Mouse (Mus musculus): ENCODE measurements around the gene Emc1. TPM values are rescaled to one million over a fixed set of nuclear protein-coding genes. Genes with fewer than 3 reads are reported as not detected.

Emc1 gene
- polyA plus RNA-seq, 1 experiment from 2014 or later, result 33.5 TPM

DNA sequence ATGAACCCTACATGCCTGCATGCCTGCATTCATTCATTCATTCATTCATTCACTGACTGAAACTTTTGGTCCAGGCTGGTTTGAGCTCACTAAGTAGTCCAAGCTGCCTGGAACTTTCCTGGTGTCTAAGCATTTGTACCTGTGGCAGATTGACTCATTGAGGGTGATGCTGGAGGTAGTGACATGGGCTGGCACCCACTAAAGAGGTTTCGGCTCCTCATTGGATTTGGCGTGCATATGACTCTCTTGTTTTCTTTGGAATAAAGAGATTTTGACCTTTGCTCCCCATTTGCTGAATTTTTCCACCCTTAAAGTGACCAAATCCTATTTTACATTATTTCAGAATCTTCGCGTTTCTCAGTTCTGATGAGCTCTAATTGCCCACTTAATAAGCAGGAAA, 37.2 kb downstream of the Emc1 start:
- Histone ChIP-seq H3K36me3 (ENCODE audit: control insufficient read depth, insufficient read depth, low read length) (peaks cover 54% of the 10 kb centered on the region), H3K27me3 (ENCODE audit: control insufficient read depth, insufficient read depth, low read length) (no peaks in the 10 kb centered on the region), H3K9me3 (ENCODE audit: control insufficient read depth, low read length) (no peaks in the 10 kb centered on the region), H3K4me3 (replicated peaks; ENCODE audit: low read depth, low read length) (no peak overlapping the region), H3K27ac (replicated peaks; ENCODE audit: low read depth, low read length) (no peak overlapping the region), H3K4me2 (ENCODE audit: low read length) (no peak overlapping the region), H3K4me1 (ENCODE audit: control insufficient read depth, insufficient read depth, low read length) (no peaks in the 10 kb centered on the region), H3K9ac (replicated peaks; ENCODE audit: low read length) (no peak overlapping the region)
- WGBS, result 95% methylated on average over 4 of the region's 4 CpGs
- ATAC-seq (ENCODE audit: low FRiP score, low TSS enrichment), result no peak
- DNase-seq, result no peak

DNA sequence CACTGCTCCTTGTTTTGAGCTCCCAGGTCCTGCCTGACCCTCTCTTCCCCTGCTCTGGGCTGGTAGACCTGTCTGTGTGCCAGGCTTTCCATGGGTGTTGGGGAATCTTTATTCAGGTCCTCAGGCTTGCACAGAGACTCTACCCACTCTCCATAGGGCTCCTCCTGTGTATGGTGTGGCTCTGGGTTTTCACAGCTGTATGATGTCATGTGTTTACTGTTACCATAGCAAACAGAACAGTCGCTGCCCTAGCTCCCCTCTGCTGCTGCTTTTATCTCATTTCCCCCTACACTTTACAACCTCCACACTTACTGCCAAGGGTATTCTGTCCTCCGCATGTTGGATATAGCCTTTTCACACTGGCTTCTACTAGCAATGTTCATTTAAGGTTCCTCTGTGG, 43.0 kb downstream of the Emc1 start:
- 85% methylated on average over 2 of the region's 2 CpGs for WGBS
- no peak for ATAC-seq (ENCODE audit: low FRiP score, low TSS enrichment)
- peaks cover 92% of the 10 kb centered on the region for H3K36me3 ChIP-seq (ENCODE audit: control insufficient read depth, insufficient read depth, low read length)
- H3K9me3 ChIP-seq (ENCODE audit: control insufficient read depth, low read length), result no peaks in the 10 kb centered on the region
- H3K9ac ChIP-seq (replicated peaks; ENCODE audit: low read length), result no peak overlapping the region
- H3K4me2 ChIP-seq (ENCODE audit: low read length), result no peak overlapping the region
- no peaks in the 10 kb centered on the region for H3K4me1 ChIP-seq (ENCODE audit: control insufficient read depth, insufficient read depth, low read length)
- no peaks in the 10 kb centered on the region for H3K27me3 ChIP-seq (ENCODE audit: control insufficient read depth, insufficient read depth, low read length)
- H3K4me3 ChIP-seq (replicated peaks; ENCODE audit: low read depth, low read length), result no peak overlapping the region
- DNase-seq, result no peak
- H3K27ac ChIP-seq (replicated peaks; ENCODE audit: low read depth, low read length), result no peak overlapping the region

DNA sequence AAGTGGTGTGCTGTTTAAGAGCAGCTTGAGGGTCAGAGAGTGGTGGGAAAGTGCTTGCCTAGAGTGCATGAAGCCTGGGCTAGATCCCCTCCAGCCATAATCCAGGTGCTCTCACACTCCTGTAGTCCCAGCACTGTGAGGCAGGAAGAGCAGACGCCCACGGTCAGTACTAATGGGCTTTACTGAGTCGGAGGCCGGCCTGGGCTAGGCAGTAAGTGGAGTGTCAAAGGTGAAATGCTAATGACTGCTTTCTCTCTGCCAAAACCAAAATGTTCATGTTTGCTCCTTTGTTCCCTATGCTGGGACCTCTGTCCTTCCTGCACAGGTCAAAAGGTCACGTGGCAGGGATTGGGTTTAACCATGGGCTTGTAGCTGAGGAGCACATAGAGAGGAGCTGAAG, 48.1 kb downstream of the Emc1 start:
- H3K27me3 ChIP-seq (ENCODE audit: control insufficient read depth, insufficient read depth, low read length), result no peaks in the 10 kb centered on the region
- H3K4me3 ChIP-seq (replicated peaks; ENCODE audit: low read depth, low read length), result no peak overlapping the region
- WGBS, result 88% methylated on average over 5 of the region's 5 CpGs
- H3K9me3 ChIP-seq (ENCODE audit: control insufficient read depth, low read length), result no peaks in the 10 kb centered on the region
- H3K9ac ChIP-seq (replicated peaks; ENCODE audit: low read length), result no peak overlapping the region
- no peaks in the 10 kb centered on the region for H3K4me1 ChIP-seq (ENCODE audit: control insufficient read depth, insufficient read depth, low read length)
- ATAC-seq (ENCODE audit: low FRiP score, low TSS enrichment) (no peak), DNase-seq (no peak)
- H3K27ac ChIP-seq (replicated peaks; ENCODE audit: low read depth, low read length), result no peak overlapping the region
- peaks cover 94% of the 10 kb centered on the region for H3K36me3 ChIP-seq (ENCODE audit: control insufficient read depth, insufficient read depth, low read length)
- H3K4me2 ChIP-seq (ENCODE audit: low read length), result no peak overlapping the region

DNA sequence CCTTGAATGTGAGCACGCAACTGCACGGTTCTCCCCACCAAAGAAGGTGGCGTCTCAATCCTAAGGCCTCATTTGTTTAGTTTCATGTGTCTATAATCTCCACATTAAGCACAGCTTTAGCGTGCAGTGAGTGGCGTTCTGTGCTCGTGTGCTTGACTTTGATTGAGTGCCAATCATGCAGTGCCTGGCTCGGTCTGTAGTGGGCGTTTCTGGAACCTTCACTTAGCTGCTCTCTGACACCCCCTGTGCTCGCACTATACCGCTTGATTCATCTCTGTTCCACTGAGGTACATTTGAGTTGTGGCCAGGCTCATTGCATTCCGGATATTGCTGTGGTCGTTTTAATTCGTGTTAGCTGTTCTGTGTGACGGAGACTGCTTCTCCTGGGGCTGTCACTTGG, 50.8 kb downstream of the Emc1 start:
- DNase-seq (no peak), ATAC-seq (ENCODE audit: low FRiP score, low TSS enrichment) (no peak)
- Histone ChIP-seq H3K9ac (replicated peaks; ENCODE audit: low read length) (no peak overlapping the region), H3K4me2 (ENCODE audit: low read length) (no peak overlapping the region), H3K9me3 (ENCODE audit: control insufficient read depth, low read length) (no peaks in the 10 kb centered on the region), H3K27me3 (ENCODE audit: control insufficient read depth, insufficient read depth, low read length) (no peaks in the 10 kb centered on the region), H3K27ac (replicated peaks; ENCODE audit: low read depth, low read length) (no peak overlapping the region), H3K36me3 (ENCODE audit: control insufficient read depth, insufficient read depth, low read length) (peaks cover 97% of the 10 kb centered on the region), H3K4me3 (replicated peaks; ENCODE audit: low read depth, low read length) (no peak overlapping the region), H3K4me1 (ENCODE audit: control insufficient read depth, insufficient read depth, low read length) (no peaks in the 10 kb centered on the region)
- 87% methylated on average over 14 of the region's 14 CpGs for WGBS

DNA sequence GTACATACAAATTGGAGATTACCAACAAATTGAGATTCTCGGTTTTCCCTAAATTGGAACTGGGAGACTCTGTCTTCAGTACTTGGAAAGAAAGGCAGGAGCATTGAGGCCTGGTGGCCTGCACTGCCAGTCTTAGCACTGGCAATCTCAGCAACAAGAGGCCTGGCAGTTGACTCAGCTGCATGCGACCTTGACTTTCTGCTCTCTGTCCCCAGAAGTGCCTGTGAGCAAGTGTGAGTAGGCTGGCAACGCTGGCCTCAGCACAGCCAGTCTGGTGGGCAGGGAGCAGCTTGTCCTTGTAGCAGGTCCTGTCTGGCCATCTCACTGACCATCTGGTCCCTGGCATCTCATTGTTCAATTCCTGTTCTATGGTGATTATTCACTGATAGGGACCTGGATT, 59.0 kb downstream of the Emc1 start:
- no peak overlapping the region for H3K4me2 ChIP-seq (ENCODE audit: low read length)
- ATAC-seq (ENCODE audit: low FRiP score, low TSS enrichment), result no peak
- H3K9me3 ChIP-seq (ENCODE audit: control insufficient read depth, low read length), result no peaks in the 10 kb centered on the region
- H3K27ac ChIP-seq (replicated peaks; ENCODE audit: low read depth, low read length), result no peak overlapping the region
- 92% methylated on average over 3 of the region's 3 CpGs for WGBS
- DNase-seq, result no peak
- peaks cover 99% of the 10 kb centered on the region for H3K36me3 ChIP-seq (ENCODE audit: control insufficient read depth, insufficient read depth, low read length)
- H3K27me3 ChIP-seq (ENCODE audit: control insufficient read depth, insufficient read depth, low read length), result no peaks in the 10 kb centered on the region
- no peaks in the 10 kb centered on the region for H3K4me1 ChIP-seq (ENCODE audit: control insufficient read depth, insufficient read depth, low read length)
- no peak overlapping the region for H3K9ac ChIP-seq (replicated peaks; ENCODE audit: low read length)
- H3K4me3 ChIP-seq (replicated peaks; ENCODE audit: low read depth, low read length), result no peak overlapping the region

DNA sequence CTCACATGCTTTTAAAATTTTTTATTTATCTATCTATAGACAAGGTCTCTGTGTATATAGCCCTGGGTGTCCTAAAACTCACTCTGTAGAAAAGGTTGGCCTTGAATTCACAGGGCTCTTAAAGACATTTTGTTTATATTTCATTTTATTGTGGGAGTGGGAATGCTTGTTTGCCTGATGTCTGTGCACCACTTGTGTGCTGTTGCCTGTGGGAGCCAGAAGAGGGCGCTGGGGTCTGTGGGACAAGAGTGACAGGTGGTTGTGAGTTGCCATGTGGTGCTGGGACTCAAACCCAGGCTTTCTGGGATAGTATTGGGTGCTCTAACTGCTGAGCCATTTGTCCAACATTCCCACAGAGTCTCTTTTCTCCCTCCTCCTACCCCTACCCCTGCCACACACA, 65.5 kb downstream of the Emc1 start:
- H3K4me3 ChIP-seq (replicated peaks; ENCODE audit: low read depth, low read length), result no peak overlapping the region
- no peaks in the 10 kb centered on the region for H3K4me1 ChIP-seq (ENCODE audit: control insufficient read depth, insufficient read depth, low read length)
- no peaks in the 10 kb centered on the region for H3K9me3 ChIP-seq (ENCODE audit: control insufficient read depth, low read length)
- WGBS, result 61% methylated on average over 1 of the region's 1 CpGs
- H3K27me3 ChIP-seq (ENCODE audit: control insufficient read depth, insufficient read depth, low read length), result no peaks in the 10 kb centered on the region
- H3K9ac ChIP-seq (replicated peaks; ENCODE audit: low read length), result no peak overlapping the region
- H3K36me3 ChIP-seq (ENCODE audit: control insufficient read depth, insufficient read depth, low read length), result peaks cover 97% of the 10 kb centered on the region
- DNase-seq (no peak), ATAC-seq (ENCODE audit: low FRiP score, low TSS enrichment) (no peak)
- no peak overlapping the region for H3K27ac ChIP-seq (replicated peaks; ENCODE audit: low read depth, low read length)
- H3K4me2 ChIP-seq (ENCODE audit: low read length), result no peak overlapping the region

DNA sequence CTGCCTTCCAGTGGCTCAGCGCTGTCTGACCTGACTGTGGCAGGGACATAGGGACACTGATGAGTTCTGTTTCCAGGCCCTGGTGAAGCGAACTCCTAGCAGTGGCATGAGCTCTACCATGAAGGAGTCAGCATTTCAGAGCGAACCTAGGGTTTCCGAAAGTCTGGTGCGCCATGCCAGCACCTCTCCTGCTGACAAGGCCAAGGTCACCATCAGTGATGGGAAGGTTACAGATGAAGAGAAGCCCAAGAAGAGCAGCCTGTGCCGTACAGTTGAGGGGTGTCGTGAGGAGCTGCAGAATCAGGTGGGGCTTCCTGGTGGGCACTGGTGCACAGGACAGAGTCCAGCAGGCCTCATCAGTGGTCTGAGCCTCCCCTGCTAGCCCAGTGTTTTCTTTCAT, 69.2 kb downstream of the Emc1 start:
- WGBS, result 98% methylated on average over 7 of the region's 7 CpGs

GRCm38 (mm10) chr4:139422409-139422808, 70.0 kb downstream of the Emc1 start:
- Histone ChIP-seq H3K27me3 (ENCODE audit: control insufficient read depth, insufficient read depth, low read length) (no peaks in the 10 kb centered on the region), H3K4me3 (replicated peaks; ENCODE audit: low read depth, low read length) (no peak overlapping the region), H3K4me1 (ENCODE audit: control insufficient read depth, insufficient read depth, low read length) (no peaks in the 10 kb centered on the region), H3K9me3 (ENCODE audit: control insufficient read depth, low read length) (no peaks in the 10 kb centered on the region), H3K27ac (replicated peaks; ENCODE audit: low read depth, low read length) (no peak overlapping the region), H3K36me3 (ENCODE audit: control insufficient read depth, insufficient read depth, low read length) (peaks cover 97% of the 10 kb centered on the region), H3K9ac (replicated peaks; ENCODE audit: low read length) (no peak overlapping the region), H3K4me2 (ENCODE audit: low read length) (no peak overlapping the region)
- 90% methylated on average over 2 of the region's 2 CpGs for WGBS
- DNase-seq, result no peak
- ATAC-seq (ENCODE audit: low FRiP score, low TSS enrichment), result no peak

More for the DNA sequence above, 69.2 kb downstream of the Emc1 start:
- DNase-seq (no peak), ATAC-seq (ENCODE audit: low FRiP score, low TSS enrichment) (no peak)
- no peak overlapping the region for H3K9ac ChIP-seq (replicated peaks; ENCODE audit: low read length)
- H3K9me3 ChIP-seq (ENCODE audit: control insufficient read depth, low read length), result no peaks in the 10 kb centered on the region
- H3K36me3 ChIP-seq (ENCODE audit: control insufficient read depth, insufficient read depth, low read length), result peaks cover 97% of the 10 kb centered on the region
- H3K4me3 ChIP-seq (replicated peaks; ENCODE audit: low read depth, low read length), result no peak overlapping the region
- no peaks in the 10 kb centered on the region for H3K27me3 ChIP-seq (ENCODE audit: control insufficient read depth, insufficient read depth, low read length)
- H3K27ac ChIP-seq (replicated peaks; ENCODE audit: low read depth, low read length), result no peak overlapping the region
- H3K4me2 ChIP-seq (ENCODE audit: low read length), result no peak overlapping the region
- H3K4me1 ChIP-seq (ENCODE audit: control insufficient read depth, insufficient read depth, low read length), result no peaks in the 10 kb centered on the region

GRCm38 (mm10) chr4:139423270-139423669, 70.9 kb downstream of the Emc1 start:
- WGBS, result 89% methylated on average over 2 of the region's 2 CpGs
- DNase-seq, result no peak
- Histone ChIP-seq H3K4me3 (replicated peaks; ENCODE audit: low read depth, low read length) (no peak overlapping the region), H3K4me1 (ENCODE audit: control insufficient read depth, insufficient read depth, low read length) (no peaks in the 10 kb centered on the region), H3K9me3 (ENCODE audit: control insufficient read depth, low read length) (no peaks in the 10 kb centered on the region), H3K4me2 (ENCODE audit: low read length) (no peak overlapping the region), H3K27me3 (ENCODE audit: control insufficient read depth, insufficient read depth, low read length) (no peaks in the 10 kb centered on the region), H3K9ac (replicated peaks; ENCODE audit: low read length) (no peak overlapping the region), H3K36me3 (ENCODE audit: control insufficient read depth, insufficient read depth, low read length) (peaks cover 98% of the 10 kb centered on the region), H3K27ac (replicated peaks; ENCODE audit: low read depth, low read length) (no peak overlapping the region)
- no peak for ATAC-seq (ENCODE audit: low FRiP score, low TSS enrichment)
